Mouse (Mus musculus) neural tube, embryonic 15.5 days (tissue): Measurements from ENCODE around the gene Gm21882. TPM values are rescaled to one million over a fixed set of nuclear protein-coding genes. Genes with fewer than 3 reads are reported as not detected.
"Not testable (repeated sequence)": the region's sequence is repeated elsewhere in the genome, so short reads cannot be mapped to it uniquely, and the experiment has no call there.

Experiments used
- ATAC-seq: fragments of 200-750 bp; cut with Nextera tagmentation; 2 replicates; pipeline ENCODE4 v1.8.0; 2017; ENCODE audit warnings: mild to moderate bottlenecking, moderate TSS enrichment, moderate library complexity; ENCODE audit not compliant: low FRiP score
- H3K27ac ChIP-seq: fragments of 300-500 bp; sonication (generic); replicated peaks from 2 replicates; pipeline ENCODE4 v1.5.1; 2015; ENCODE audit warnings: mild to moderate bottlenecking, inconsistent platforms
- H3K27me3 ChIP-seq: fragments of 300-500 bp; sonication (generic); replicated peaks from 2 replicates; pipeline ENCODE4 v1.6.1; 2015; ENCODE audit warnings: inconsistent platforms
- H3K36me3 ChIP-seq: fragments of 300-500 bp; sonication (generic); 2 replicates; pipeline ENCODE4 v1.6.1; 2015; ENCODE audit warnings: inconsistent platforms
- H3K4me1 ChIP-seq: fragments of 300-500 bp; sonication (generic); 2 replicates; pipeline ENCODE4 v1.6.1; 2015; ENCODE audit warnings: inconsistent platforms
- H3K4me2 ChIP-seq: fragments of 300-500 bp; sonication (generic); 2 replicates; pipeline ENCODE4 v1.6.1; 2015; ENCODE audit warnings: inconsistent platforms, mild to moderate bottlenecking, moderate library complexity
- H3K4me3 ChIP-seq: fragments of 300-500 bp; sonication (generic); replicated peaks from 2 replicates; pipeline ENCODE4 v1.5.1; 2015; ENCODE audit warnings: mild to moderate bottlenecking, inconsistent platforms
- H3K9ac ChIP-seq: fragments of 300-500 bp; sonication (generic); replicated peaks from 2 replicates; pipeline ENCODE4 v1.6.1; 2015; ENCODE audit warnings: mild to moderate bottlenecking, inconsistent platforms
- H3K9me3 ChIP-seq: fragments of 300-500 bp; sonication (generic); replicated peaks from 2 replicates; pipeline ENCODE4 v1.6.1; 2016; ENCODE audit warnings: inconsistent platforms
- WGBS: fragments of 180-500 bp; shearing (Covaris S2); methylation state at CpG from one replicate; pipeline ENCODE4 v1.1.7; 2015; ENCODE audit warnings: mixed read lengths; 5-methylcytosine and 5-hydroxymethylcytosine counted together
- polyA plus RNA-seq: library from polyadenylated mRNA; unstranded; fragments of >200 nt; fragmentation: Nextera tagmentation; extraction: Ambion mirVana; gene quantifications from 2 replicates; pipeline ENCODE4 v1.2.1, GENCODE M21; 2015

Gene Gm21882
- not detected in 2 replicates for polyA plus RNA-seq

GRCm38 (mm10) chrY:40381423-40381822, at the start of gene Gm21882:
Gene Gm21882, minus strand, starts transcription at chrY:40381523.
- not testable (repeated sequence) for H3K4me2 ChIP-seq, ATAC-seq, H3K9ac ChIP-seq, H3K4me1 ChIP-seq, H3K9me3 ChIP-seq, H3K27me3 ChIP-seq, H3K27ac ChIP-seq, H3K4me3 ChIP-seq, H3K36me3 ChIP-seq
- WGBS = 50% methylated on average over 1 of the region's 1 CpGs

Other genes with a start within 250 kb of the Gm21882 start
- gene Gm21865, start 64.6 kb downstream of the Gm21882 start, polyA plus RNA-seq = not detected in 2 replicates